Mouse (Mus musculus): Measurements from ENCODE around the gene Zcchc13.

GRCm38 (mm10) chrX:103592056-103592455 is 38.3 kb upstream of the Zcchc13 start:
- no peak for TF ChIP-seq CTCF (IDR thresholded peaks at IDR 0.05; ENCODE audit: low read depth, low read length)
- TF ChIP-seq POLR2A (IDR thresholded peaks at IDR 0.05; ENCODE audit: borderline replicate concordance, low read depth, low read length), result no peak
